Mouse (Mus musculus): ENCODE results near the gene Sertad2. TPM values are rescaled to one million over a fixed set of nuclear protein-coding genes. Genes with fewer than 3 reads are reported as not detected.

Gene Sertad2
- total and polyA plus RNA-seq, 3 experiments: 5.9 to 13.1 (median 6.0) TPM

GRCm38 (mm10) chr11:20637060-20637459, 94.0 kb downstream of the Sertad2 start:
- no peak overlapping the region for H3K4me2 ChIP-seq (ENCODE audit: insufficient read depth, low read depth, poor library complexity, severe bottlenecking)

GRCm38 (mm10) chr11:20638841-20639240, 95.8 kb downstream of the Sertad2 start:
- in situ Hi-C loops (cut with MboI; ENCODE audit: low pct_ligation_motif_present, low pct_unique_long_range_greater_than_20kb, low sequenced_read_pairs) (loop anchor here (5.0 kb wide), 1 partner anchor 182 kb away; no protein-coding TSS in a partner anchor), dilution Hi-C loops (cut with MboI; ENCODE audit: extremely low pct_ligation_motif_present, extremely low pct_unique_long_range_greater_than_20kb, low sequenced_read_pairs) (no loop called here)
- no peak overlapping the region for H3K4me3 ChIP-seq (replicated peaks in 1 of 3; ENCODE audit: low read depth in 2 of 3, low read length in 2 of 3, poor library complexity in 1 of 3)
- H3K36me3 ChIP-seq (replicated peaks in 1 of 2; ENCODE audit: control insufficient read depth in 1 of 2, insufficient read depth in 1 of 2, low read length in 1 of 2): peaks cover 0 to 4% of the 10 kb centered on the region in 2 experiments
- peaks cover 6 to 60% of the 10 kb centered on the region in 2 experiments for H3K4me1 ChIP-seq (ENCODE audit: control insufficient read depth in 1 of 2, insufficient read depth in 2 of 2)
- no peaks in the 10 kb centered on the region for H3K27me3 ChIP-seq (replicated peaks)
- H3K79me2 ChIP-seq (replicated peaks; ENCODE audit: control insufficient read depth, extremely low read depth, insufficient read depth, poor library complexity, severe bottlenecking): peaks cover 23% of the 10 kb centered on the region
- no peaks in the 10 kb centered on the region for H3K9me3 ChIP-seq (replicated peaks; ENCODE audit: low read length)
- DNase-seq (ENCODE audit: extremely low read depth): peak; percentile 83
- no peak overlapping the region for H3K4me2 ChIP-seq (ENCODE audit: insufficient read depth, low read depth, poor library complexity, severe bottlenecking)
- no peak overlapping the region for H3K27ac ChIP-seq (ENCODE audit: insufficient read depth, low read depth)
- H3K9ac ChIP-seq (ENCODE audit: insufficient read depth, low read depth): no peak overlapping the region
- TF ChIP-seq TCF12 (IDR thresholded peaks at IDR 0.05; ENCODE audit: low read depth, low read length) (no peak), POLR2A (IDR thresholded peaks at IDR 0.05; ENCODE audit: low read depth, low read length) (no peak), MAFK (IDR thresholded peaks at IDR 0.05; ENCODE audit: insufficient replicate concordance, low read length) (no peak), RCOR1 (conservative IDR thresholded peaks at IDR 0.05; ENCODE audit: low read depth, low read length) (no peak), IRF4 (IDR thresholded peaks at IDR 0.05; ENCODE audit: low read depth, low read length) (peak; percentile 55), BHLHE40 (IDR thresholded peaks at IDR 0.05; ENCODE audit: low read depth, low read length) (peak; percentile 72), SIN3A (IDR thresholded peaks at IDR 0.05; ENCODE audit: low read length) (peak; percentile 62; the same call in 1 of the 2 replicates), SMC3 (IDR thresholded peaks at IDR 0.05; ENCODE audit: low read depth, low read length) (peak; percentile 96), JUN (IDR thresholded peaks at IDR 0.05; ENCODE audit: insufficient read depth, low read depth, low read length) (no peak), RAD21 (IDR thresholded peaks at IDR 0.05; ENCODE audit: low read depth, low read length) (peak; percentile 75), MAZ (IDR thresholded peaks at IDR 0.05; ENCODE audit: low read depth, low read length) (no peak), HCFC1 (IDR thresholded peaks at IDR 0.05; ENCODE audit: low read depth, low read length) (no peak), MYC (IDR thresholded peaks at IDR 0.05; ENCODE audit: low read depth, low read length) (no peak), UBTF (IDR thresholded peaks at IDR 0.05; ENCODE audit: low read depth, low read length) (no peak), MAX (IDR thresholded peaks at IDR 0.05; ENCODE audit: low read length) (no peak), E2F4 (IDR thresholded peaks at IDR 0.05; ENCODE audit: insufficient replicate concordance, low read depth, low read length) (no peak), ZMIZ1 (IDR thresholded peaks at IDR 0.05; ENCODE audit: low read depth, low read length) (no peak), ZC3H11A (IDR thresholded peaks at IDR 0.05; ENCODE audit: low read depth, low read length) (peak; percentile 73; the same call in 1 of the 2 replicates), MEF2A (IDR thresholded peaks at IDR 0.05; ENCODE audit: borderline replicate concordance, low read depth, low read length) (no peak), PAX5 (IDR thresholded peaks at IDR 0.05; ENCODE audit: low read length) (no peak), MXI1 (IDR thresholded peaks at IDR 0.05; ENCODE audit: low read depth, low read length) (peak; percentile 36; the same call in 1 of the 2 replicates), CTCF (conservative IDR thresholded peaks at IDR 0.05 in 1 of 2, IDR thresholded peaks at IDR 0.05 in 1 of 2; ENCODE audit: low read depth in 2 of 2, low read length in 2 of 2) (peak; percentile 95 to 98), CHD1 (IDR thresholded peaks at IDR 0.05; ENCODE audit: low read depth, low read length) (no peak), EP300 (IDR thresholded peaks at IDR 0.05; ENCODE audit: low read length) (no peak), ELF1 (IDR thresholded peaks at IDR 0.05; ENCODE audit: low read depth, low read length) (no peak), JUND (conservative IDR thresholded peaks at IDR 0.05; ENCODE audit: low read depth, low read length) (peak; percentile 35; the same call in 1 of the 2 replicates), CHD2 (IDR thresholded peaks at IDR 0.05; ENCODE audit: low read length) (no peak)

More at GRCm38 (mm10) chr11:20637060-20637459, 94.0 kb downstream of the Sertad2 start:
- Histone ChIP-seq H3K79me2 (replicated peaks; ENCODE audit: control insufficient read depth, extremely low read depth, insufficient read depth, poor library complexity, severe bottlenecking) (peaks cover 27% of the 10 kb centered on the region), H3K4me3 (replicated peaks in 1 of 3; ENCODE audit: low read depth in 2 of 3, low read length in 2 of 3, poor library complexity in 1 of 3) (no peak overlapping the region), H3K36me3 (replicated peaks in 1 of 2; ENCODE audit: control insufficient read depth in 1 of 2, insufficient read depth in 1 of 2, low read length in 1 of 2) (peaks cover 0 to 2% of the 10 kb centered on the region in 2 experiments), H3K4me1 (ENCODE audit: control insufficient read depth in 1 of 2, insufficient read depth in 2 of 2) (peaks cover 9 to 65% of the 10 kb centered on the region in 2 experiments), H3K9ac (ENCODE audit: insufficient read depth, low read depth) (no peak overlapping the region), H3K9me3 (replicated peaks; ENCODE audit: low read length) (no peaks in the 10 kb centered on the region), H3K27me3 (replicated peaks) (no peaks in the 10 kb centered on the region), H3K27ac (ENCODE audit: insufficient read depth, low read depth) (no peak overlapping the region)
- in situ Hi-C loops (cut with MboI; ENCODE audit: low pct_ligation_motif_present, low pct_unique_long_range_greater_than_20kb, low sequenced_read_pairs): loop anchor here (5.0 kb wide), 1 partner anchor 180 kb away; no protein-coding TSS in a partner anchor
- no peak for DNase-seq (ENCODE audit: extremely low read depth)
- dilution Hi-C loops (cut with MboI; ENCODE audit: extremely low pct_ligation_motif_present, extremely low pct_unique_long_range_greater_than_20kb, low sequenced_read_pairs): no loop called here
- TF ChIP-seq MAX (IDR thresholded peaks at IDR 0.05; ENCODE audit: low read length) (no peak), ZC3H11A (IDR thresholded peaks at IDR 0.05; ENCODE audit: low read depth, low read length) (no peak), MXI1 (IDR thresholded peaks at IDR 0.05; ENCODE audit: low read depth, low read length) (no peak), MAZ (IDR thresholded peaks at IDR 0.05; ENCODE audit: low read depth, low read length) (no peak), CHD1 (IDR thresholded peaks at IDR 0.05; ENCODE audit: low read depth, low read length) (no peak), MYC (IDR thresholded peaks at IDR 0.05; ENCODE audit: low read depth, low read length) (no peak), RAD21 (IDR thresholded peaks at IDR 0.05; ENCODE audit: low read depth, low read length) (no peak), JUN (IDR thresholded peaks at IDR 0.05; ENCODE audit: insufficient read depth, low read depth, low read length) (no peak), NELFE (IDR thresholded peaks at IDR 0.05; ENCODE audit: low read depth, low read length) (no peak), CHD2 (IDR thresholded peaks at IDR 0.05; ENCODE audit: low read length) (no peak), ZKSCAN1 (IDR thresholded peaks at IDR 0.05; ENCODE audit: borderline replicate concordance, low read depth, low read length) (no peak), SMC3 (IDR thresholded peaks at IDR 0.05; ENCODE audit: low read depth, low read length) (no peak), PAX5 (IDR thresholded peaks at IDR 0.05; ENCODE audit: low read length) (no peak), HCFC1 (IDR thresholded peaks at IDR 0.05; ENCODE audit: low read depth, low read length) (no peak), EP300 (IDR thresholded peaks at IDR 0.05; ENCODE audit: low read length) (no peak), CTCF (conservative IDR thresholded peaks at IDR 0.05 in 1 of 2, IDR thresholded peaks at IDR 0.05 in 1 of 2; ENCODE audit: low read depth in 2 of 2, low read length in 2 of 2) (no peak), USF2 (conservative IDR thresholded peaks at IDR 0.05; ENCODE audit: low read depth, low read length) (no peak), SIN3A (IDR thresholded peaks at IDR 0.05; ENCODE audit: low read length) (no peak)
